Mouse (Mus musculus) liver, embryonic 12.5 days (tissue): ENCODE measurements around the gene Gfpt1. TPM values are rescaled to one million over a fixed set of nuclear protein-coding genes. Genes with fewer than 3 reads are reported as not detected.
A peak's percentile ranks its signal among the peaks of the same experiment; 100 is the strongest.

ENCODE experiments used
- ATAC-seq: fragments of 200-750 bp; cut with Nextera tagmentation; 2 replicates; pipeline ENCODE4 v1.8.0; 2017; ENCODE audit warnings: moderate number of reproducible peaks, mild to moderate bottlenecking, moderate library complexity
- H3K27ac ChIP-seq: fragments of 300-500 bp; sonication (generic); 2 replicates; pipeline ENCODE4 v1.5.1; 2016; ENCODE audit warnings: mild to moderate bottlenecking
- H3K27me3 ChIP-seq: fragments of 300-500 bp; sonication (generic); replicated peaks from 2 replicates; pipeline ENCODE4 v1.6.1; 2016; ENCODE audit warnings: mild to moderate bottlenecking, moderate library complexity
- H3K36me3 ChIP-seq: fragments of 300-500 bp; sonication (generic); 2 replicates; pipeline ENCODE4 v1.6.1; 2016; ENCODE audit warnings: mild to moderate bottlenecking, moderate library complexity
- H3K4me1 ChIP-seq: fragments of 300-500 bp; sonication (generic); 2 replicates; pipeline ENCODE4 v1.6.1; 2016
- H3K4me2 ChIP-seq: fragments of 300-500 bp; sonication (generic); 2 replicates; pipeline ENCODE4 v1.6.1; 2016; ENCODE audit warnings: mild to moderate bottlenecking, moderate library complexity
- H3K4me3 ChIP-seq: fragments of 300-500 bp; sonication (generic); 2 replicates; pipeline ENCODE4 v1.5.1; 2016; ENCODE audit warnings: mild to moderate bottlenecking, moderate library complexity
- H3K9ac ChIP-seq: fragments of 300-500 bp; sonication (generic); 2 replicates; pipeline ENCODE4 v1.6.1; 2016; ENCODE audit warnings: mild to moderate bottlenecking, moderate library complexity
- H3K9me3 ChIP-seq: fragments of 300-500 bp; sonication (generic); replicated peaks from 2 replicates; pipeline ENCODE4 v1.6.1; 2016; ENCODE audit warnings: mild to moderate bottlenecking, moderate library complexity
- WGBS: fragments of 180-500 bp; shearing (Covaris S2); methylation state at CpG from one replicate; pipeline ENCODE4 v1.1.7; 2016; ENCODE audit not compliant: insufficient replicate concordance; 5-methylcytosine and 5-hydroxymethylcytosine counted together
- polyA plus RNA-seq: library from polyadenylated mRNA; unstranded; fragments of >200 nt; fragmentation: Nextera tagmentation; extraction: Ambion mirVana; gene quantifications from 2 replicates; pipeline ENCODE4 v1.2.1, GENCODE M21; 2016

The Gfpt1 gene
- polyA plus RNA-seq: 8.7 and 9.2 TPM in 2 replicates

- no peaks in the 10 kb centered on the region for H3K27me3 ChIP-seq
- WGBS: under 1% methylated on average over 68 of the region's 68 CpGs
- ATAC-seq: peak; percentile 97
- H3K27ac ChIP-seq: peak within 1 kb of the TSS; percentile 98
- 0 out of 2 replicates have a peak, but pooled peaks cover 4% of the 10 kb centered on the region for H3K36me3 ChIP-seq
- H3K4me1 ChIP-seq: peaks cover 28% of the 10 kb centered on the region
- peak within 1 kb of the TSS; percentile 95 for H3K9ac ChIP-seq
- H3K4me3 ChIP-seq: peak within 1 kb of the TSS; percentile 91
- no peaks in the 10 kb centered on the region for H3K9me3 ChIP-seq
- H3K4me2 ChIP-seq: peak within 1 kb of the TSS; percentile 97
These were observed at the start of gene Gfpt1 for GRCm38 (mm10) chr6:87042337-87043130. Gfpt1 (plus strand) TSS chr6:87042846.

GRCm38 (mm10) chr6:86994254-86994653 is 48.4 kb upstream of the Gfpt1 start:
- ATAC-seq: no peak
- WGBS: 39% methylated on average over 4 of the region's 4 CpGs
- Histone ChIP-seq H3K36me3 (peaks cover 20% of the 10 kb centered on the region), H3K4me1 (0 out of 2 replicates have a peak, but pooled peaks cover 7% of the 10 kb centered on the region), H3K4me2 (no peak overlapping the region), H3K27ac (no peak overlapping the region), H3K27me3 (no peaks in the 10 kb centered on the region), H3K4me3 (no peak overlapping the region), H3K9ac (no peak overlapping the region), H3K9me3 (no peaks in the 10 kb centered on the region)

- no peak overlapping the region for H3K4me2 ChIP-seq
- no peaks in the 10 kb centered on the region for H3K27me3 ChIP-seq
- H3K4me1 ChIP-seq: 0 out of 2 replicates have a peak, but pooled peaks cover 7% of the 10 kb centered on the region
- no peak for ATAC-seq
- H3K9ac ChIP-seq: no peak overlapping the region
- no peak overlapping the region for H3K27ac ChIP-seq
- H3K9me3 ChIP-seq: no peaks in the 10 kb centered on the region
- peaks cover 20% of the 10 kb centered on the region for H3K36me3 ChIP-seq
- WGBS: 78% methylated on average over 5 of the region's 5 CpGs
- no peak overlapping the region for H3K4me3 ChIP-seq
These were observed 45.9 kb upstream of the Gfpt1 start for GRCm38 (mm10) chr6:86996629-86997307.

GRCm38 (mm10) chr6:86997360-86997759 is 45.3 kb upstream of the Gfpt1 start:
- Histone ChIP-seq H3K9me3 (no peaks in the 10 kb centered on the region), H3K4me3 (no peak overlapping the region), H3K9ac (no peak overlapping the region), H3K27me3 (no peaks in the 10 kb centered on the region), H3K36me3 (peaks cover 20% of the 10 kb centered on the region), H3K4me1 (0 out of 2 replicates have a peak, but pooled peaks cover 7% of the 10 kb centered on the region), H3K27ac (no peak overlapping the region), H3K4me2 (no peak overlapping the region)
- 80% methylated on average over 6 of the region's 6 CpGs for WGBS
- ATAC-seq: no peak

GRCm38 (mm10) chr6:87001995-87002394 is 40.7 kb upstream of the Gfpt1 start:
- Histone ChIP-seq H3K27ac (no peak overlapping the region), H3K9ac (no peak overlapping the region), H3K27me3 (no peaks in the 10 kb centered on the region), H3K4me3 (no peak overlapping the region), H3K4me1 (no peaks in the 10 kb centered on the region), H3K4me2 (no peak overlapping the region), H3K36me3 (peaks cover 7% of the 10 kb centered on the region), H3K9me3 (no peaks in the 10 kb centered on the region)
- ATAC-seq: 0 out of 2 replicates have a peak, but pooled peaks have one; percentile 18
- 76% methylated on average over 6 of the region's 6 CpGs for WGBS

GRCm38 (mm10) chr6:87002521-87003055 is 40.1 kb upstream of the Gfpt1 start:
- Histone ChIP-seq H3K4me3 (no peak overlapping the region), H3K36me3 (peaks cover 1% of the 10 kb centered on the region; the same call in 1 of the 2 replicates), H3K9me3 (no peaks in the 10 kb centered on the region), H3K27me3 (no peaks in the 10 kb centered on the region), H3K4me2 (no peak overlapping the region), H3K27ac (no peak overlapping the region), H3K9ac (no peak overlapping the region), H3K4me1 (no peaks in the 10 kb centered on the region)
- no peak for ATAC-seq
- 38% methylated on average over 8 of the region's 8 CpGs for WGBS

- no peak overlapping the region for H3K9ac ChIP-seq
- H3K4me3 ChIP-seq: no peak overlapping the region
- no peak overlapping the region for H3K27ac ChIP-seq
- 71% methylated on average over 2 of the region's 2 CpGs for WGBS
- no peaks in the 10 kb centered on the region for H3K36me3 ChIP-seq
- no peak overlapping the region for H3K4me2 ChIP-seq
- no peak for ATAC-seq
- no peaks in the 10 kb centered on the region for H3K27me3 ChIP-seq
- no peaks in the 10 kb centered on the region for H3K9me3 ChIP-seq
- H3K4me1 ChIP-seq: peaks cover 2% of the 10 kb centered on the region
These were observed 38.5 kb upstream of the Gfpt1 start for GRCm38 (mm10) chr6:87004099-87004498.

- Histone ChIP-seq H3K36me3 (no peaks in the 10 kb centered on the region), H3K9ac (no peak overlapping the region), H3K4me2 (no peak overlapping the region), H3K27me3 (no peaks in the 10 kb centered on the region), H3K9me3 (no peaks in the 10 kb centered on the region), H3K4me1 (peaks cover 14% of the 10 kb centered on the region), H3K4me3 (no peak overlapping the region), H3K27ac (no peak overlapping the region)
- ATAC-seq: no peak
These were observed 37.1 kb upstream of the Gfpt1 start for GRCm38 (mm10) chr6:87005577-87005976.

- no peak for ATAC-seq
- WGBS: 62% methylated on average over 6 of the region's 6 CpGs
These were observed 33.8 kb upstream of the Gfpt1 start, which contains the start of gene Nfu1 for GRCm38 (mm10) chr6:87008887-87009286. Nfu1 (plus strand) TSS chr6:87009236.

GRCm38 (mm10) chr6:87009692-87010328 is 32.8 kb upstream of the Gfpt1 start:
- H3K9ac ChIP-seq: peak overlapping the region; percentile 95
- H3K27me3 ChIP-seq: no peaks in the 10 kb centered on the region
- peak overlapping the region; percentile 93 for H3K27ac ChIP-seq
- H3K4me3 ChIP-seq: peak overlapping the region; percentile 94
- peaks cover 41% of the 10 kb centered on the region for H3K4me1 ChIP-seq
- under 1% methylated on average over 36 of the region's 36 CpGs for WGBS
- H3K4me2 ChIP-seq: peak overlapping the region; percentile 90
- H3K36me3 ChIP-seq: peaks cover 21% of the 10 kb centered on the region
- no peaks in the 10 kb centered on the region for H3K9me3 ChIP-seq
- ATAC-seq: peak; percentile 96

More at GRCm38 (mm10) chr6:87008887-87009286, 33.8 kb upstream of the Gfpt1 start, which contains the start of gene Nfu1:
- peak within 1 kb of the TSS; percentile 93 for H3K27ac ChIP-seq
- no peaks in the 10 kb centered on the region for H3K9me3 ChIP-seq
- peak within 1 kb of the TSS; percentile 90 for H3K4me2 ChIP-seq
- peaks cover 39% of the 10 kb centered on the region for H3K4me1 ChIP-seq
- peaks cover 14% of the 10 kb centered on the region for H3K36me3 ChIP-seq
- H3K4me3 ChIP-seq: peak within 1 kb of the TSS; percentile 94
- peak within 1 kb of the TSS; percentile 95 for H3K9ac ChIP-seq
- no peaks in the 10 kb centered on the region for H3K27me3 ChIP-seq

GRCm38 (mm10) chr6:87016916-87017315 is 25.7 kb upstream of the Gfpt1 start:
- Histone ChIP-seq H3K4me3 (no peak overlapping the region), H3K9me3 (peaks cover 7% of the 10 kb centered on the region), H3K27ac (no peak overlapping the region), H3K4me1 (peaks cover 15% of the 10 kb centered on the region), H3K27me3 (no peaks in the 10 kb centered on the region), H3K9ac (no peak overlapping the region), H3K4me2 (no peak overlapping the region), H3K36me3 (peaks cover 74% of the 10 kb centered on the region)
- 48% methylated on average over 4 of the region's 4 CpGs for WGBS
- no peak for ATAC-seq
